Mouse (Mus musculus) hematopoietic stem cell, adult 5-6 weeks (primary cell): ENCODE results near the gene Gm15155. TPM values are rescaled to one million over a fixed set of nuclear protein-coding genes. Genes with fewer than 3 reads are reported as not detected.
"Not testable (repeated sequence)": the region's sequence is repeated elsewhere in the genome, so short reads cannot be mapped to it uniquely, and the experiment has no call there.

Source experiments
- ATAC-seq, 2 experiments: fragments of 125-278 bp in 1 of 2; replicated peaks in 1 of 2; 2 replicates each; pipeline ENCODE4 v1.8.0; 2016 to 2017; ENCODE audit warnings: inconsistent platforms in 2 of 2, mild to moderate bottlenecking in 2 of 2, moderate number of reproducible peaks in 2 of 2, low read depth in 1 of 2, moderate TSS enrichment in 1 of 2; ENCODE audit not compliant: low FRiP score in 2 of 2, poor library complexity in 2 of 2, severe bottlenecking in 2 of 2, insufficient read depth in 1 of 2, low TSS enrichment in 1 of 2
- total RNA-seq: library from RNA; stranded (forward); fragments of 172-1452, 232-1000 nt; gene quantifications from 2 replicates; pipeline ENCODE4 v1.2.3, GENCODE M21; 2017

Gene Gm15155
- total RNA-seq, 1 experiment from 2014 or later = not detected

DNA sequence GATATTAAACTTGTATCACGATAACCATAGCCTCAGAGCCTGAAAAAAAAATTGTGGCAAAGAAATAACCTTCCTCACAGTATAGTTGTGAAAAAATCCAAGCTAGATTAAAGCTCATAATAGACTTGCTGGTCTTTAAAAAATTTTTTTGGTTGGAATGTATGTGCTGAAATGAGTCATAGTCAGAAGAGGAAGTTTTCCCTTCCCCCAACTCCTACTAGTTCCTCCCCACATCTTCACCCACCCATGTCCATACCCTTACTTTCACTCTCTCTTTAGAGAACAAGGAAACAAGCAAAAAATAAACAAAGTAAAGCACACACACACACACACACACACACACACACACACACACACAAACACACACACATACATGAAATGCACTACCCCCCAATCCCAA, 103.8 kb downstream of the Gm15155 start:
- ATAC-seq = peak; percentile 48 to 62; a peak in 3 of 4 replicates

DNA sequence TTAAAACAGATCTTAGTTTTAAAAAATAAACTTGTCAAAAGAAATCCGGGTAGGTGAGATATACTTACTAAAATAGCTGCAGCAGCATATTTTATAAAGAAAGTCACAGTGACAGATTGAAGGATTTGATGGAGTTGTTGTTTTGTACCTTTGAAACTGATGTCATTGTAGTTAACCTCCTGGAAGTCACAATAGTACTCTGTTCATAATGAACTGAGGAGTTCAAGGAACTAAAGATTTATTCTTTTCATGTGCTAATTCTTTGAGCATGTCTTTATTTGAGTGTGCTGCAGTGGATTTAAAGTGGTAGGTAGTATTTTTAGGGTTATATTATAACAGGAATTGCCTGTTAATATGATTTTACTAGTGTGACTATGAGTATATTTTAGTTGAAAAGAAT, 263.6 kb downstream of the Gm15155 start:
- ATAC-seq = no peak

DNA sequence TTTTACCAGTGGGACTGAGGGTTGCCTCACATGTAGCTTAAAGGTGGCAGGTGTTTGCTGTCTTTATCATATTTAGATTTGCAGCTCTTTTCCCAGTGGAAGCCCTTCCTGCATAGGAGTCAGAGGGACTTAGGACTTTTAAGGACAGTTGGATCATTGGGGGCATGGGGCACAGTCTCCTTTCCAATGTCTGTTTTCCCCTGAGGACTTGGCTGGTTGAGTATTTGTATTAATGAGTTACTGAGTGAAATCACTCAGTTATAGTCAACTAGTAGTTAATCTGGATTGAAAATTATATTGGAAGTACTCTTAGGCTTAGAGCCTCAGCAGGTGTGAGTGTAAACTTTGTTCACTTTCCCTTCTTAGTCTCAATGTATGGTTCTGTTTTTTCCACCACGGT, 275.5 kb downstream of the Gm15155 start:
- ATAC-seq = no peak

DNA sequence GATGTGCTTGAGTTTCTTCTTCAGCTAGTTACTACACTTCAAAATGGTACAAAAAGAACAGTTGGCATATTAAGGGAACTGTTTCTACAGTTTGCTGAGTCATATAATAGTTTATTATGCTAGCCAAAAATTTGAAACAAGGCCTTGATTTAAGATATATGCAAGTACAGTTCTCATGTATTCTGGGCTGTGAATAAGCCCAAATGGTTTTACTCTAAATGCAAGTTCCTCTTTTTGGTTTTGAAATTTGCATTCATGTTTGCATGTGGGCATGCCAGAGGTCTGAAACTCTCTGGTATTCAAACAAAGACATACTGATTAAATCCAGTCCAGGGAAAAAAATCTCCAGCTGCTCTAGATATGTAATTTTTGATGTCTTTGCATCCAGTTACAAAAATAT, 277.2 kb downstream of the Gm15155 start:
- peak; percentile 56 to 81 for ATAC-seq

DNA sequence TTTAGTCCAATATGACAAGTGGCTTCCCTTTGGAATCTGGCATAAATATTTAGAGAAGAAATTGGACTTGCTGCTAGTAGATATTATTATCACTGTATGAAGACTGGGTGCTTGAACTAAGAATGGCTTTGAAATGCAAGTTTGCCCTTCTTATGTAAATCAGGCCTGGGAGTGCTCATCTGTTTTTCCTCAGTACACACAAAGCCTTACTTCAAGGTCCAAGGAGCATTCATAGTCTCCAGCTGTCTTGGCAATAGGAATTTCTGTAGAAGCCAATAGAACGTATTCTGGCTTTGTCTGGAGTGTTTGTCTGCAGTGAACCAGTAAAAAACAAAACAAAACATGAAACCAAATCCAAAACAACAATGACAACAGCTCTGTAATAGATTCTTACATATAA, 278.6 kb downstream of the Gm15155 start:
- ATAC-seq = no peak

DNA sequence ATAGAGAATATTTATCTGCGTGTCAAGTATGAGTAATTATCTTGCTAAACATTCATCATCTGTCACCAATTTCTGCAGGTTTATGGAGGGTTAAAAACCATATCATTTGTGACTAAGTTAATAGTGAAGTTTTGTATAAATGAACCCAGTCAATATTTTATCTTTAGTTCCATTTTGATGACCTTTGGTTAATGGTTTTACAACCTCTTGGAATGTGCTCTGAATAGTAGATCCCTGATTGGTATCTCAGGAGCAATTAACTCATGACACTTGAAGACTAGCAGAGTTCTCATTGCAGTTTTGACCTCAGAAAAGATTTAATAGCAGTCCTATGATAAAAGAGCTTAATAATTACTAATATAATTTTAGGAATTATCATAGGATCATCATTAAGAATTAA, 385.2 kb downstream of the Gm15155 start:
- ATAC-seq = no peak

DNA sequence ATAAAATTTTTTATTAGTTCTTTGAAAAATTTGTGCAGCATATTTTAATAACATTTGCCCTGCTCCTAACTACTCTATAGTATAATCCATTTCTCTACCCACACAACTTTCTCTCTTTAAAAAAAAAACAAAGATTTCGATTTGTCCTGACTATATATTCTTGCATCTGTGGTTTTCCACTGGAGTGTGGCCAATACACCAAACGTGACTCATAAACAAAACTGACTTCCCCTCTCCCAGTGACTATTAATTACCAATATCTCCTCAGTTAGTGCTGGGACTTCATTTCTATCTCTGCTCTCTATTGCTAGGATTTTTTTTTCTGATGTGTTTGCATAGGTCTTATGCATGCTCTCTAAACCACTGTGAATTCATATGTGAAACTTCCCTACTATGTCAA, 531.2 kb downstream of the Gm15155 start:
- ATAC-seq = no peak

DNA sequence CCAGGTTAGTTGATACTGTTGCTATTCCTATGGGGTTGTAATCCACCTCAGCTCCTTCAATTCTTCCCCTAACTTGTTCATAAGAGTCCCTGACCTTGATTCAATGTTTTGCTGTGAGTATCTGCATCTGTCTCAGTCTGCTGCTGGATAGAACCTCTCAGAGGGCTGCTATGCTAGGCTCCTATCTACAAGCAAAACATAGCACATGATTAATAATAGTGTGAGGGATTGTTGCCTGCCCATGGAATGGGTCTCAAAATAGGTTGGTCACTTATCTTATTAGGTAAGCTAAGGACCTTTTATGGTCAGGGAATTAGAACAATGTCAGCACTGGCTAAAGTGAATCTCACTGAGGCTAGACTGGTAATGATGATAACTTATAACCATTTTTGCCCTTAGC, 547.0 kb downstream of the Gm15155 start:
- no peak for ATAC-seq

DNA sequence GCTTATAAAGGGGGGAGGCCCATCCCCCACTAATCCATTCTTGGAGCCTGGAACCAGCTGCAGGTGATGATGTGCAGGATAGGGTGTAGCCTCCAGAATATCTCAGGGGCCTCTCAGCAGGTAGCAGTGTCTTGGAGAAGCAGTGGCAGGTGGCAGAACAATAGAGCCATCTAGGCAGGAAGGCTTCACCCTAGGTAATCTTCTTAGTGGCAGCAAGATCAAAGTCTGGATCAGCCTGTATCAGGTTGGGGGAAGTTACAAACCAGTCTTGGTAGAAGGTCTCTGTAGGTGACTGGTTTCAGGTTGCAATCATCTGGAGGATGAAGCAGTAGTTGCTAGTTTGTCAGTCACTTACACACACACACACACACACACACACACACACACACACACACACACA, 679.3 kb downstream of the Gm15155 start:
- ATAC-seq = not testable (repeated sequence)

Other genes with a start within 250 kb of the Gm15155 start
- not detected in 2 replicates for gene Ptchd1, start 927 bp upstream of the Gm15155 start, total RNA-seq